Mouse (Mus musculus) forebrain, embryonic 15.5 days (tissue): ENCODE measurements around the gene B230118H07Rik. TPM values are rescaled to one million over a fixed set of nuclear protein-coding genes. Genes with fewer than 3 reads are reported as not detected.

Source experiments
- ATAC-seq: fragments of 200-750 bp; cut with Nextera tagmentation; replicated peaks from 2 replicates; pipeline ENCODE4 v1.8.0; 2017; ENCODE audit warnings: mild to moderate bottlenecking, moderate TSS enrichment, moderate library complexity
- H3K27ac ChIP-seq: fragments of 300-500 bp; sonication (generic); replicated peaks from 2 replicates; pipeline ENCODE4 v1.5.1; 2015; ENCODE audit warnings: mild to moderate bottlenecking, inconsistent platforms
- H3K27me3 ChIP-seq: fragments of 300-500 bp; sonication (generic); 2 replicates; pipeline ENCODE4 v1.6.1; 2015; ENCODE audit warnings: inconsistent platforms
- H3K36me3 ChIP-seq: fragments of 300-500 bp; sonication (generic); 2 replicates; pipeline ENCODE4 v1.6.1; 2015; ENCODE audit warnings: mild to moderate bottlenecking, inconsistent platforms
- H3K4me1 ChIP-seq: fragments of 300-500 bp; sonication (generic); 2 replicates; pipeline ENCODE4 v1.6.1; 2015; ENCODE audit warnings: inconsistent platforms
- H3K4me2 ChIP-seq: fragments of 300-500 bp; sonication (generic); replicated peaks from 2 replicates; pipeline ENCODE4 v1.6.1; 2015; ENCODE audit warnings: mild to moderate bottlenecking, inconsistent platforms
- H3K4me3 ChIP-seq: fragments of 300-500 bp; sonication (generic); 2 replicates; pipeline ENCODE4 v1.5.1; 2015; ENCODE audit warnings: mild to moderate bottlenecking, inconsistent platforms
- H3K9ac ChIP-seq: fragments of 300-500 bp; sonication (generic); replicated peaks from 2 replicates; pipeline ENCODE4 v1.6.1; 2015; ENCODE audit warnings: mild to moderate bottlenecking, inconsistent platforms
- H3K9me3 ChIP-seq: fragments of 300-500 bp; sonication (generic); 2 replicates; pipeline ENCODE4 v1.6.1; 2016; ENCODE audit warnings: inconsistent platforms
- WGBS: fragments of 180-500 bp; shearing (Covaris S2); methylation state at CpG from one replicate; pipeline ENCODE4 v1.1.7; 2015; ENCODE audit warnings: mixed read lengths; 5-methylcytosine and 5-hydroxymethylcytosine counted together
- polyA plus RNA-seq: library from polyadenylated mRNA; unstranded; fragments of >200 nt; fragmentation: Nextera tagmentation; extraction: Ambion mirVana; gene quantifications from 2 replicates; pipeline ENCODE4 v1.2.1, GENCODE M21; 2015

The B230118H07Rik gene
- polyA plus RNA-seq, 1 experiment from 2014 or later, result 52.2 TPM

- Histone ChIP-seq H3K4me3 (no peak overlapping the region), H3K27me3 (no peaks in the 10 kb centered on the region), H3K4me1 (peaks cover 7% of the 10 kb centered on the region), H3K4me2 (no peak overlapping the region), H3K36me3 (no peaks in the 10 kb centered on the region), H3K27ac (no peak overlapping the region), H3K9me3 (no peaks in the 10 kb centered on the region), H3K9ac (no peak overlapping the region)
- WGBS, result 66% methylated on average over 3 of the region's 3 CpGs
- ATAC-seq, result peak; percentile 72
Measured at GRCm38 (mm10) chr2:101665703-101666092, 16.4 kb upstream of the B230118H07Rik start.

DNA sequence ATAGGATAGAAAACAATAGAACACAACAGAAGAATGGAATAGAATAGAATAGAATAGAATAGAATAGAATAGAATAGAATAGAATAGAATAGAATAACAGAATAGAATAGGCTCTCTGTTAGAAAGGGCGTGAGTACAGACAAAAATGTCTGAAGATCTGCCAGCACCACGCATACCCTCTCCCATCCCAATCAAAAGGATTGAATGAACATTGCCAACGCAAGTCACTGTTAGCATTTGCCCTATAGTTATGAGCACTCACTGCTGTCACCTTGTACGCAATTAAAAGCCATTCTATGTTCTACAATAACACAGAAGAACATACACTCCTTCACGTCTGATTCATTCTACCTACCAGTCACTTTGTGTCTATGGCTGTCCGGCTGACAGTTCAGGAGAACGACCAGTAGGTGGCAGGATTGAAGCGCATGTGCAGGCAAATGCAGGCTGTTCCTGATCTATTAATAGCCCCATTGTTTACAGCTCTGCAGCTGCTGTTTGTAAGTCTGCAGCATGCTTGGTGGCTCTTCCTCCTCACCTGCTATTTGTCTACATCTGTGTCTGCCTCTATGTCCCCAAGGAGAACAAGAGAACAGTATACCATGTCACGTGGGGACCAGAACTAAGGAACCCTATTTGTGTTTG lies 15.8 kb upstream of the B230118H07Rik start:
- ATAC-seq, result peak; percentile 94
- H3K4me2 ChIP-seq, result no peak overlapping the region
- H3K27ac ChIP-seq, result no peak overlapping the region
- no peak overlapping the region for H3K9ac ChIP-seq
- 21% methylated on average over 9 of the region's 9 CpGs for WGBS
- no peak overlapping the region for H3K4me3 ChIP-seq
- no peaks in the 10 kb centered on the region for H3K9me3 ChIP-seq
- no peaks in the 10 kb centered on the region for H3K36me3 ChIP-seq
- H3K4me1 ChIP-seq, result peaks cover 7% of the 10 kb centered on the region
- H3K27me3 ChIP-seq, result no peaks in the 10 kb centered on the region

DNA sequence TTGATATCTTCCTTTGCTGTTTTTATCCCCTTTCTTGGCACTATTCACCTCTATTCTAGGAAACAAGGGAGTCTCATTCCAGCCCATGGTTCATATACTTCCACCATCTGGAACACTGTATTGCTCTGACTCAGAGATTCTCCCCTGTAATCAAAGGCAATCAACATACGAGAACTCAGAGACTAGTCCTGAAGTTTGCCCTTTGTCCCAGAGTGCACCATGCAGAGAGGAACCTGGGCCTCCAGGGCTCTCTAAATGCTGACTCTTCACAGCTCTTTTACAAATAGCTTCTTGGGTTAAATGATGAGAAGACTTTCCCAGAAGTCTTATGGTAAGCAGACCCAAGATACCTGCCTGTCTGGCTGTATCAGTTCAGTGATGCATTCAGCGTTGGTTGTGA lies 11.2 kb upstream of the B230118H07Rik start:
- WGBS, result 83% methylated on average over 2 of the region's 2 CpGs
- Histone ChIP-seq H3K27me3 (no peaks in the 10 kb centered on the region), H3K4me3 (no peak overlapping the region), H3K36me3 (no peaks in the 10 kb centered on the region), H3K9me3 (no peaks in the 10 kb centered on the region), H3K27ac (no peak overlapping the region), H3K4me2 (no peak overlapping the region), H3K4me1 (peaks cover 4% of the 10 kb centered on the region), H3K9ac (no peak overlapping the region)
- no peak for ATAC-seq

DNA sequence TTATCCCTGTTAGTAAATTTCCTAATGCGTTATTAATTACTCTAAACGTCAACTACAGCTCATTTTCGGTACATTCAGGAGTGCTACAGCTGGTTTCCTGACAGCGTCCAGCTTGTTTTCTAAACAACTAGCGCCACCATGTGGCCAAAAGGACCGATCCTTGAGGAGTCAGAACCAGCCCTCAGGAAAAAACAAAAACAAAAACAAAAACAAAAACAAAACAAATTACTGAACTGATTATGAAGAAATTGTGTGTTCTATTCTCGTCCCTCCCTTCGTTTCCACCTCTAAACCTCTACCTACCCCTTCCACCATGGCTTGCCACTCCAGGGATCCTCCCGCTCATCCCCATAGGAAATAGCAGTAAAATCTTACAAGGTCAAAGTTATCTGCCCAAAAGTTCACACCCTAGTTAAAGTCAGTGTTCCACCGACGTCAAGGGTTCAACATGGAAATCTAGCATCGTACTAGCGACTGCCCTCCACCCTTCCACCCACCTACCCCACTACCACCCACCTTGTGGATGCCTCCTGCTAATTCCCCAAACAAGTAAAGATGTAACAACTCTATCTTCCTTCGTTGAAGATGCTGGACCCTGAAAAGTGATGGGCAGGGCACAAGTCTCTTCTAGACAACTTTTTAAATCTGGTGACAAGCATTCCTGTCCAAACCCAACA lies 3.7 kb upstream of the B230118H07Rik start:
- H3K36me3 ChIP-seq, result no peaks in the 10 kb centered on the region
- no peaks in the 10 kb centered on the region for H3K27me3 ChIP-seq
- H3K4me2 ChIP-seq, result peak overlapping the region; percentile 59
- WGBS, result 17% methylated on average over 14 of the region's 14 CpGs
- H3K9me3 ChIP-seq, result no peaks in the 10 kb centered on the region
- H3K27ac ChIP-seq, result no peak overlapping the region
- peaks cover 12% of the 10 kb centered on the region; the same call in 1 of the 2 replicates for H3K4me1 ChIP-seq
- peak; percentile 88 for ATAC-seq
- peak overlapping the region; percentile 33 for H3K4me3 ChIP-seq
- H3K9ac ChIP-seq, result peak overlapping the region; percentile 24

DNA sequence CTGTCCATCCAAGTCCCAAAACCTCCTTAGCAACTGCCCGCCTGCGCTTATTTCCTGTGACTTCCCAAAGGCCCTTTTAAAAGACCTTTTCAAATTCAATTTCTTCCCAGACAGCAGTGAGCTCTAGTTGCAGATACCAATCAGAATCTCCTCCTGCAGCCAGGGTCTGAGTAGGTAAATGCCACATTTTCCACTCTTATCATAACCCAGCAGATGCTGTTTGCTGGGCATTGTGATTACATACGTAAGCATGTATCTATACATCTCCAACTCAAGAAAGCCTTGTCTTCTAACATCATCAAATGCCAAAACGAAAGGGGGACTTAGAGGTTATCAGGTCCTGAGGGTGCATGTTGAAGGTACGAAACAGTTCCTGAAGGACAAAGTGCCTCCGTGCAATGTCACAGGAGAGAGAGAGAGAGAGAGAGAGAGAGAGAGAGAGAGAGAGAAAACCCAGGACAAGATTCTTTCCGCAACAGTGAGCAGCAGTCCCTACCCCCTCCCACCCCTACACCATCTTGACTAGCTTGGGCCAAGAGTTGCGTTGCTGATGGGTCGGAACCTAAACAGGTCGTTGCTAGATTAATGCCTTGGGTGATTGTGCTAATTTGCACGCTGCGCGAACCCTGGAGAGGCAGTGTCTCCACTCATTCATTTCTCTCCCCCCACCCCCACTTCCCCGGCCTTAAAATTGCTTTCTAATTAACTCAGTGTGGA lies 3.0 kb upstream of the B230118H07Rik start:
- no peaks in the 10 kb centered on the region for H3K27me3 ChIP-seq
- no peak overlapping the region for H3K27ac ChIP-seq
- H3K4me2 ChIP-seq, result peak overlapping the region; percentile 59
- H3K4me1 ChIP-seq, result peaks cover 12% of the 10 kb centered on the region; the same call in 1 of the 2 replicates
- ATAC-seq, result peak; percentile 82
- H3K9me3 ChIP-seq, result no peaks in the 10 kb centered on the region
- WGBS, result 29% methylated on average over 14 of the region's 14 CpGs
- peak overlapping the region; percentile 24 for H3K9ac ChIP-seq
- H3K4me3 ChIP-seq, result peak overlapping the region; percentile 33
- H3K36me3 ChIP-seq, result no peaks in the 10 kb centered on the region

- H3K27me3 ChIP-seq, result no peaks in the 10 kb centered on the region
- H3K27ac ChIP-seq, result no peak overlapping the region
- no peak overlapping the region for H3K9ac ChIP-seq
- no peak overlapping the region for H3K4me2 ChIP-seq
- H3K4me1 ChIP-seq, result peaks cover 12% of the 10 kb centered on the region; the same call in 1 of the 2 replicates
- H3K4me3 ChIP-seq, result no peak overlapping the region
- H3K36me3 ChIP-seq, result no peaks in the 10 kb centered on the region
- H3K9me3 ChIP-seq, result no peaks in the 10 kb centered on the region
- 76% methylated on average over 1 of the region's 1 CpGs for WGBS
- ATAC-seq, result no peak
Measured at GRCm38 (mm10) chr2:101650446-101650845, 1.1 kb upstream of the B230118H07Rik start.

DNA sequence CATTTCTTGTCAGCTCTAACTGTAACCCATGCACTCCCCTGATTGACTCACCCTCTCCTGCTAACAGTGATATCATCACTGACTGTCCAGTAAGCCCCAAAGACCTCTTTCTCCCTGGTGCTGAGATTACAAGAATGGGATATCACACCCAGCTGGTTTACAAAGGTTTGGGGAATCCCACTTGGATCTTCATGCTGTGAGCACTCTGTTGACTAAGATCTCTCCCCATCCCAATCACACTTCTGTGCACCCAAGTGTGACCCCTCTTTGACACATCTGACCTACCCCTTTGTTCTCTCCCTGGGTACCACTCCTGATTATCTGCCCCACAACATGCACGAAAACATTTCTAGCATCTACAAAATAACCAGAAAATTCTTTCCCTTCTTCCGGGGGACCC lies 971 bp downstream of the B230118H07Rik start:
- no peaks in the 10 kb centered on the region for H3K36me3 ChIP-seq
- H3K4me2 ChIP-seq, result no peak overlapping the region
- H3K9ac ChIP-seq, result no peak overlapping the region
- 64% methylated on average over 2 of the region's 2 CpGs for WGBS
- H3K27ac ChIP-seq, result no peak overlapping the region
- no peaks in the 10 kb centered on the region for H3K9me3 ChIP-seq
- ATAC-seq, result no peak
- no peaks in the 10 kb centered on the region for H3K27me3 ChIP-seq
- peaks cover 12% of the 10 kb centered on the region; the same call in 1 of the 2 replicates for H3K4me1 ChIP-seq
- no peak overlapping the region for H3K4me3 ChIP-seq

GRCm38 (mm10) chr2:101645841-101646240 lies 3.5 kb downstream of the B230118H07Rik start:
- ATAC-seq, result no peak
- Histone ChIP-seq H3K9ac (no peak overlapping the region), H3K4me1 (0 out of 2 replicates have a peak, but pooled peaks cover 3% of the 10 kb centered on the region), H3K4me3 (no peak overlapping the region), H3K9me3 (no peaks in the 10 kb centered on the region), H3K27me3 (no peaks in the 10 kb centered on the region), H3K27ac (no peak overlapping the region), H3K36me3 (no peaks in the 10 kb centered on the region), H3K4me2 (no peak overlapping the region)
- 89% methylated on average over 1 of the region's 1 CpGs for WGBS

DNA sequence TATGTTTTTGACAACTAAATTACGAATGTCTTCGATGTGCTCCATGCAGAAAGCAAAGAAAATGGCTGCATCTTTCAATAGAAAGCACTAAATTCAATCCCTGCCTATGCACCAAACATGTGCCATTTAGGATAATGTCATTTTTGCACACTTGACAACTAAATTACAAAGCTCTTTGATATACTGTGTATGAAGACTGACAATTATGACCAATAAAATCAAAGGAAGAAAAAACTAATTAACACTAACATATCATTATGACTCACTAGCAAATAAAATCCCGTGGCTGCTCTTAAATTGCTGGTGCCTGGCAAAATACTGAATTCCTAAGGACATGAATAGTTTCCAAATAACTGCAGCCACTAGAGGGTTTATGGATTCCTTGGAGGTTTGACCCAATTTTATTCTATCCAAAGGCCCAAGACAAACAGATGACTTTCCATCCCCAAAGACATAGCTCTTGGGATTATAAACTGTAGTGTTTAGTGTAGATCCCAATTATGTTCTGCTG lies 9.4 kb downstream of the B230118H07Rik start:
- H3K36me3 ChIP-seq, result no peaks in the 10 kb centered on the region

GRCm38 (mm10) chr2:101638979-101639839 lies 10.1 kb downstream of the B230118H07Rik start:
- Histone ChIP-seq H3K9ac (no peak overlapping the region), H3K4me1 (0 out of 2 replicates have a peak, but pooled peaks cover 6% of the 10 kb centered on the region), H3K27me3 (no peaks in the 10 kb centered on the region), H3K4me2 (no peak overlapping the region), H3K36me3 (no peaks in the 10 kb centered on the region), H3K4me3 (no peak overlapping the region), H3K27ac (no peak overlapping the region), H3K9me3 (no peaks in the 10 kb centered on the region)
- WGBS, result 61% methylated on average over 7 of the region's 7 CpGs
- peak; percentile 53; the same call in 1 of the 2 replicates for ATAC-seq

More for the DNA sequence above, 9.4 kb downstream of the B230118H07Rik start:
- Histone ChIP-seq H3K27ac (no peak overlapping the region), H3K4me2 (no peak overlapping the region), H3K9ac (no peak overlapping the region), H3K4me1 (0 out of 2 replicates have a peak, but pooled peaks cover 6% of the 10 kb centered on the region), H3K9me3 (no peaks in the 10 kb centered on the region), H3K27me3 (no peaks in the 10 kb centered on the region), H3K4me3 (no peak overlapping the region)
- WGBS, result 55% methylated on average over 3 of the region's 3 CpGs
- ATAC-seq, result peak; percentile 70; the same call in 1 of the 2 replicates
